Mouse (Mus musculus): ENCODE results near the gene Vmn2r25.
"Not testable (repeated sequence)": the region's sequence is repeated elsewhere in the genome, so short reads cannot be mapped to it uniquely, and the experiment has no call there.

Vmn2r25 gene

DNA sequence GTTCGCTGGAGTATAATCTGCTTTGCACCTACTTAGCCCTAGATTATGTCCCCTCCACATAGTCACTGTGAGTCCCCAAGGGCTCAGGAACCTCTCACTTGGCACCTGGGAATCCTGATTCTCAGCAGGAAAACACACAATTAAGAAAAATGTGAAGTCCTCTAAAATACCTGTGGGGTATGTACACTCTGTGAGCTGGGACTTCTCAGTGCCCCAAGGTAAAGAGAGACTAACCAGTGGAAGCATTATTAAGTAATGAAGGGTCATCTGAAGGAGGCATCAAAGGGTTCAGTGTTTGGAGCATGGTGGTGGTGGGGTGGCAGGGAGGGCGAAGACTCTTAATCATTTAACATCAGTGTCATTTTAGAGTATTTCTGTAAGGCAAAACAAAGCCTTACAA is at the start of gene Vmn2r25:
Gene Vmn2r25, minus strand, starts transcription at position 101 of the 400 bp plus-strand sequence.
- not testable (repeated sequence) for DNase-seq (ENCODE audit: extremely low spot score, low spot score)

DNA sequence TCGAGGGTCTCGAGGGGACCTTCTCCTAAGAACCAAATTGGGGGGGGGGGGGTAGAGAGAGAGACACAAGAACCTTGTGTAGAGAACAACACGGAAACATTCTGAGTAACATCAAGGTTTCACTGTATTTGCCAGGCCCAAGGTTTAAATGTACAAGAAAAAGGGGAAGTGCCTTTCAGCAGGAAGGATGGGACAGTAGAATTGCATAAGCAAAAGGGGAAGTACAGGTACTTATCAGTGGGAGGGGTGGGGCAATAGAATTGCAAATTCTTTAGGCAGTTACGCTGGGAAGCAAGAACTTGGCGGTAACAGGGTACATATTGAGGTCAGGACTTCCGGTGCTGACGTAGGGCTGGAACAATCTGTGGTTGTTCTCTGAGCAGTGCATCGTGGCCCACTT is 33.3 kb downstream of the Vmn2r25 start:
- DNase-seq (ENCODE audit: extremely low spot score, low spot score): no peak

DNA sequence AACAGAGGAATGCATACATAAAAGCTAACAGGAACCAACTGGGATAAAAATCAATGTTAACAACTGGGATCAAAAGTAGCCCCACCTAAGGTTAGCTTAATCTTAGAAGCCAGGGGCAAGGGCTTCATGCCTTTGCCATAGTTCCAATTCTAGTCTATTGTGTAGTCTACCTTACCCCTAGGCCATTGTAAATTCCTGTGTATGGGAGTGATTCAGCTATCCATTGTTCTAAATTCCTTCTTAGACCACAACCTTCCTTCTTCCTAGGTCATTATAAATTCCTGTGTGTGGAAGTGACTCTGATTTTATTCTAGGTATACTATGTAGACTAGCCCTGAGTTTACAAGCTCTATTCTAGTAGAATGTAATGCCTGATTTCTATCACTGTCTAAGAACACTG is 43.0 kb downstream of the Vmn2r25 start:
- not testable (repeated sequence) for DNase-seq (ENCODE audit: extremely low spot score, low spot score)

DNA sequence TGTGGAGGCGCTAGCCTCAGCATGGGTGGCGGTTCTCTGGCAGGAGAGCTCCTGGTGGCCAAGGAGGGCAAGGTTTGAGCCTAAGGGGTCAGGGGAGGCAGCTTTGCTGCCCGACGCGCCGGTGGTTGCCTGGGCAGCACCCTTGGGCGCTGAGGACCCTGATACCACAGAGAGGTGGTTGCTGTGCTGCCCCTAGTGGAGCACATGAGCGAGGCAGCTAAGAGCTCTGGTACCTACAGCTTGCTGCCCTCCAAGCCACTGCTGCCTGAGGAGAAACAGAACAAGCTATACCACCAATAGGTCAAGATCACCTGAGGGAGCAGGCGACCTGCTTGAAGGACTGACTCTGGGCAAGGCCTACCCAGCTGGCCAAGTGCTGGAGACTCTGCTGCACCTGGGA is 59.5 kb downstream of the Vmn2r25 start:
- no peak for DNase-seq (ENCODE audit: extremely low spot score, low spot score)

DNA sequence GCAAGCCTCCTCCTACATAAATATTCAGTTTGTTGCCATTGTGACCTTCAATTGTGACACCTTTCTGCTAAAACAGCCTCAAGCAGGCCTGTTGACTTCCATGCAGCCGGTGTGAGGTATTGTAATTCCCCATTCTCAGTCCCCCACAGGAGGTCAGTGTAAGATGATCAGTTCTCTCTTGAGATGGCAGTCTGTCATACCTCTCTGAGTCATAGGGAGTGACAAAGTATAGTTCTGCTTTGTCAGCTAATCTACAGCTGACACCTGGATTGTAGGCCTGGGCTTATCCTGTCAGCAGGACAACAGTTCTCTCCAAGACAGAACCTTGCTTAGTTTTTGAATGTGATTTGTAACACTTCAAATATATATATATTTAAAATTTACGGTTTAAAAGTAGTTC is 68.4 kb downstream of the Vmn2r25 start:
- no peak for DNase-seq (ENCODE audit: extremely low spot score, low spot score)

DNA sequence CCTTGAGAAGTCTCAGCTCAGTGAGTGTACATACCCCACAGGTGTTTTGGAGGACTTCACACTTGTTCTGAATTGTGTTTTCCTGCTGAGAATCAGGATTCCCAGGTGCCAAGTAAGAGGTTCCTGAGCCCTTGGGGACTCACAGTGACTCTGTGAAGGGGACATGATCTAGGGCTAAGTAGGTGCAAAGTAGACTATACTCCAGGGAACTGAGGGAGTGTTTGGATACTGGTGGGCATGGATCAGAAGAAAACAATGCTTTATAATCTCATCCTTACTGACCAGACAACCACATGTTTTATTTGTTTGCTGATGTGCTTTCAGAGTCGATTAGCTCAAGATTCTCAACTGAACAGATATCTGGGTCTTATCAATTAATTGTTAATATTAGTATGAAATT is 74.7 kb downstream of the Vmn2r25 start, which contains the start of gene Vmn2r24:
Gene Vmn2r24, plus strand, starts transcription at position 301 of the 400 bp plus-strand sequence.
- DNase-seq (ENCODE audit: extremely low spot score, low spot score): no peak
